Mouse (Mus musculus): ENCODE measurements at regions not wholly inside any gene's neighbourhood (a gene's known extent, or its start where the extent isn't known, plus 50 kb on each side); places are given as distances from the start of the nearest gene placed in this dataset.

DNA sequence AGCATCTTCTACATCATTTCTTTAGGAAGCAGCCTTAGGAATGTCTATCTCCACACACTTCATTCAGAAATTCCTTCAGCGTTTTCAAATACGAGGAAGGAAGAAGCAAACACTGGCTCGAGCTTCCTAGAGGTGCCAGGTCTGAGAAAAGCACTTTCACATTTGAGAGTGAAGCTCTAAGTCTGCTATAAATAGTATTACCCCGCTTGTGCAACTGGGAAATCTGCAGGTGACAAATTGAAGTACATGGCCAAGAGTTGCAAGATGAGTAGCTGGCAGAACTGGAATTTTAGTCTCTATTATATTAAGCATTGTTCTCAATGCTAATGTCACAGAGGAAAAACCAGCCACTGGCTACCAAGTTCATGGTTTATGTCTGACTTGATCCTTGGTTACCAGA lies 73.2 kb upstream of the Klf7 start:
- Histone ChIP-seq H3K27me3 (no peaks in the 10 kb centered on the region), H3K27ac (replicated peaks) (no peak overlapping the region), H3K9ac (no peak overlapping the region), H3K4me1 (0 out of 2 replicates have a peak, but pooled peaks cover 2% of the 10 kb centered on the region), H3K4me3 (replicated peaks) (no peak overlapping the region), H3K4me2 (replicated peaks) (no peak overlapping the region), H3K9me3 (replicated peaks) (no peaks in the 10 kb centered on the region), H3K36me3 (no peaks in the 10 kb centered on the region)
- ATAC-seq (ENCODE audit: insufficient number of reproducible peaks, low FRiP score, low TSS enrichment, low read depth), result no peak
- 71% methylated on average over 4 of the region's 4 CpGs for WGBS

GRCm38 (mm10) chr1:64193150-64193838 lies 71.2 kb upstream of the Klf7 start:
- Histone ChIP-seq H3K27ac (replicated peaks) (no peak overlapping the region), H3K4me3 (replicated peaks) (no peak overlapping the region), H3K4me2 (replicated peaks) (no peak overlapping the region), H3K27me3 (no peaks in the 10 kb centered on the region), H3K4me1 (peaks cover 8% of the 10 kb centered on the region; the same call in 1 of the 2 replicates), H3K36me3 (no peaks in the 10 kb centered on the region), H3K9ac (no peak overlapping the region), H3K9me3 (replicated peaks) (no peaks in the 10 kb centered on the region)
- no peak for ATAC-seq (ENCODE audit: insufficient number of reproducible peaks, low FRiP score, low TSS enrichment, low read depth)
- WGBS, result 55% methylated on average over 13 of the region's 13 CpGs

- H3K4me1 ChIP-seq, result peaks cover 8% of the 10 kb centered on the region; the same call in 1 of the 2 replicates
- no peak overlapping the region for H3K27ac ChIP-seq (replicated peaks)
- no peaks in the 10 kb centered on the region for H3K36me3 ChIP-seq
- H3K9ac ChIP-seq, result no peak overlapping the region
- no peak for ATAC-seq (ENCODE audit: insufficient number of reproducible peaks, low FRiP score, low TSS enrichment, low read depth)
- H3K4me2 ChIP-seq (replicated peaks), result no peak overlapping the region
- no peaks in the 10 kb centered on the region for H3K9me3 ChIP-seq (replicated peaks)
- H3K4me3 ChIP-seq (replicated peaks), result no peak overlapping the region
- WGBS, result 75% methylated on average over 3 of the region's 3 CpGs
- no peaks in the 10 kb centered on the region for H3K27me3 ChIP-seq
Measured at GRCm38 (mm10) chr1:64192736-64193135, 70.7 kb upstream of the Klf7 start.

GRCm38 (mm10) chr1:64191242-64192220 lies 69.4 kb upstream of the Klf7 start:
- no peak for ATAC-seq (ENCODE audit: insufficient number of reproducible peaks, low FRiP score, low TSS enrichment, low read depth)
- Histone ChIP-seq H3K27ac (replicated peaks) (no peak overlapping the region), H3K4me3 (replicated peaks) (no peak overlapping the region), H3K27me3 (no peaks in the 10 kb centered on the region), H3K9ac (no peak overlapping the region), H3K4me2 (replicated peaks) (no peak overlapping the region), H3K4me1 (peaks cover 8% of the 10 kb centered on the region; the same call in 1 of the 2 replicates), H3K9me3 (replicated peaks) (no peaks in the 10 kb centered on the region), H3K36me3 (no peaks in the 10 kb centered on the region)
- 72% methylated on average over 11 of the region's 11 CpGs for WGBS

- no peaks in the 10 kb centered on the region for H3K27me3 ChIP-seq
- no peaks in the 10 kb centered on the region for H3K9me3 ChIP-seq (replicated peaks)
- WGBS, result 80% methylated on average over 4 of the region's 4 CpGs
- H3K4me1 ChIP-seq, result peaks cover 8% of the 10 kb centered on the region; the same call in 1 of the 2 replicates
- no peak overlapping the region for H3K4me3 ChIP-seq (replicated peaks)
- no peak overlapping the region for H3K9ac ChIP-seq
- H3K36me3 ChIP-seq, result no peaks in the 10 kb centered on the region
- no peak overlapping the region for H3K27ac ChIP-seq (replicated peaks)
- no peak overlapping the region for H3K4me2 ChIP-seq (replicated peaks)
- no peak for ATAC-seq (ENCODE audit: insufficient number of reproducible peaks, low FRiP score, low TSS enrichment, low read depth)
Measured at GRCm38 (mm10) chr1:64190705-64191104, 68.6 kb upstream of the Klf7 start.

GRCm38 (mm10) chr1:64190097-64190496 lies 68.0 kb upstream of the Klf7 start:
- Histone ChIP-seq H3K9me3 (replicated peaks) (no peaks in the 10 kb centered on the region), H3K27me3 (no peaks in the 10 kb centered on the region), H3K4me2 (replicated peaks) (no peak overlapping the region), H3K4me3 (replicated peaks) (no peak overlapping the region), H3K27ac (replicated peaks) (no peak overlapping the region), H3K4me1 (peaks cover 8% of the 10 kb centered on the region; the same call in 1 of the 2 replicates), H3K9ac (no peak overlapping the region), H3K36me3 (no peaks in the 10 kb centered on the region)
- 27% methylated on average over 5 of the region's 5 CpGs for WGBS
- ATAC-seq (ENCODE audit: insufficient number of reproducible peaks, low FRiP score, low TSS enrichment, low read depth), result no peak

DNA sequence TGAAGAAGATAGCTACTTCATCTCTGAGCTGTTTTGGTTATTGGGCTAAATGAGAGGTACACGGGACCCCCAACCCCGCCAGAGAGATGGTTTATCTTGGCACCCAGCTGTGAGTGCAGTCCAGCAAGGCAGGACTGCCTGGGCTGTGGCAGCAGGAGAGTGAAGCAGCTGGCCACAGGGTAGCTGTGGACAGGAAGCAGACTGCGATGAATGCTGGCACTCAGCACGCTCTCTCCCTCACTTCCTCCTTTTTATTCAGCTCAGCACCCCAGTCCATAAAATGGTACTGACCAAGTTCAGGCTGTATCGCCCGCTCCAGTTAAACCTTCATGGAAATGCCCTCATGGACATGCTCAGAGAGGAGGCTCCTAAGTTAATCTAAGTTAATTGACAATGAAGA lies 67.4 kb upstream of the Klf7 start:
- Histone ChIP-seq H3K27me3 (no peaks in the 10 kb centered on the region), H3K27ac (replicated peaks) (no peak overlapping the region), H3K9ac (no peak overlapping the region), H3K4me2 (replicated peaks) (no peak overlapping the region), H3K4me1 (peaks cover 8% of the 10 kb centered on the region; the same call in 1 of the 2 replicates), H3K4me3 (replicated peaks) (no peak overlapping the region), H3K36me3 (no peaks in the 10 kb centered on the region), H3K9me3 (replicated peaks) (no peaks in the 10 kb centered on the region)
- ATAC-seq (ENCODE audit: insufficient number of reproducible peaks, low FRiP score, low TSS enrichment, low read depth), result no peak
- 38% methylated on average over 6 of the region's 6 CpGs for WGBS

DNA sequence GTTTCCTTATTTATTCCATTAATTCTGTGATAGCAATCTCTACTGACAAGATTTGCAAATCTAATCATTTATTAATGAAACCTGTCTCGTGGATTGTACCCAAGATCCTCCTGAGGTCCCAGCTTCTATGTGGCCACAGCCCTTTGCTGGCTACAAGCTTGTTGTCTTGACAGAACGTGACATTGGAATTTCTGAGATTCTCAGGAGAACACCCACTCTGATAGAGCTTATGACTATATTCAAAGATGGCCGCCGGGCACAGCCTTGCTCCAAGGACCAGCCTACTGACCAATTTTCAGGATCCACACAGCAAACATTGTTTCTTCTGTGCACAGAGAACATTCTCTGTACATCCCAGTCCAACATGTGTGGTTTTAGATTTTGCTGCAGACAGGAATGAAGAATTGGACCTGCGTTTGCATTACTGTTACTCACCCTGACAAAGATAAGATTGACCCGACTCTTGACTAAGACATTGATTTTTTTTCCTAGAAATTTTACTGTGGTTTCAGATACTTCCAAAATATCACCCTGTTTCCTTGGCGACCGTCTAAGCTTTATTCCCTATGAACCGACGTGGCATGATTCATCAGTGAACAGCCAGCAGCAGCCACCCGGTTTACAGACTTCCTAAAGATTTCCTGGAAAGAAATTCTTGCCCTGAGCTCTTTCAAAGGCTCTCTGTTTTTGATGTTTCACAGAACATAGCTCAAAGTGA lies 65.9 kb upstream of the Klf7 start:
- 80% methylated on average over 11 of the region's 11 CpGs for WGBS
- ATAC-seq (ENCODE audit: insufficient number of reproducible peaks, low FRiP score, low TSS enrichment, low read depth), result no peak
- Histone ChIP-seq H3K27ac (replicated peaks) (no peak overlapping the region), H3K4me2 (replicated peaks) (no peak overlapping the region), H3K9me3 (replicated peaks) (no peaks in the 10 kb centered on the region), H3K4me1 (peaks cover 8% of the 10 kb centered on the region; the same call in 1 of the 2 replicates), H3K4me3 (replicated peaks) (no peak overlapping the region), H3K36me3 (no peaks in the 10 kb centered on the region), H3K9ac (no peak overlapping the region), H3K27me3 (no peaks in the 10 kb centered on the region)

DNA sequence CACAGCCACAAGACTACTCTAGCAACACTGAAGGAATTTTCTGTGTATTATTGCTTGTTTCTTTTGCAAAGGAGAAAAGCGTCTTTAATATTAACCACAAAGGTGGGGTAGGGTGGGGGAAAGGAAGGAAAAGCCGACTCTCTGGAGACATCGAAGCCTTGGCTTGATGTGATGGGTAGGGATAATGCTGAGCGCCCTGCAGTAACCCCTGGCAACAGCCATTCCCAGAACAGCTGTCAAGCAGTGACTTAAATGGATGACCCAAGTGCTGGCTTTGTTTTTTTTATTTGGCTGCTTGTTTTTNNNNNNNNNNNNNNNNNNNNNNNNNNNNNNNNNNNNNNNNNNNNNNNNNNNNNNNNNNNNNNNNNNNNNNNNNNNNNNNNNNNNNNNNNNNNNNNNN lies 51.6 kb upstream of the Klf7 start:
- no peak overlapping the region for H3K9ac ChIP-seq
- WGBS, result 61% methylated on average over 4 of the region's 4 CpGs
- H3K9me3 ChIP-seq (replicated peaks), result no peaks in the 10 kb centered on the region
- no peak overlapping the region for H3K4me3 ChIP-seq (replicated peaks)
- no peak overlapping the region for H3K4me2 ChIP-seq (replicated peaks)
- H3K27ac ChIP-seq (replicated peaks), result no peak overlapping the region
- no peaks in the 10 kb centered on the region for H3K36me3 ChIP-seq
- no peaks in the 10 kb centered on the region for H3K27me3 ChIP-seq
- no peaks in the 10 kb centered on the region for H3K4me1 ChIP-seq
- ATAC-seq (ENCODE audit: insufficient number of reproducible peaks, low FRiP score, low TSS enrichment, low read depth), result no peak

- Histone ChIP-seq H3K9me3 (replicated peaks) (no peaks in the 10 kb centered on the region), H3K36me3 (no peaks in the 10 kb centered on the region), H3K4me3 (replicated peaks) (no peak overlapping the region), H3K27ac (replicated peaks) (no peak overlapping the region), H3K4me1 (no peaks in the 10 kb centered on the region), H3K4me2 (replicated peaks) (no peak overlapping the region), H3K27me3 (no peaks in the 10 kb centered on the region), H3K9ac (no peak overlapping the region)
- no peak for ATAC-seq (ENCODE audit: insufficient number of reproducible peaks, low FRiP score, low TSS enrichment, low read depth)
- WGBS, result 29% methylated on average over 2 of the region's 2 CpGs
Measured at GRCm38 (mm10) chr1:64172122-64172521, 50.0 kb upstream of the Klf7 start.
